Mouse (Mus musculus) embryonic facial prominence, embryonic 14.5 days (tissue): ENCODE results near the gene Hirip3. TPM values are rescaled to one million over a fixed set of nuclear protein-coding genes. Genes with fewer than 3 reads are reported as not detected.
A peak's percentile ranks its signal among the peaks of the same experiment; 100 is the strongest.

Experiments
- ATAC-seq: fragments of 200-750 bp; cut with Nextera tagmentation; 2 replicates; pipeline ENCODE4 v1.8.0; 2017; ENCODE audit warnings: low read depth, moderate number of reproducible peaks, moderate TSS enrichment
- DNase-seq: peaks from one replicate; pipeline ENCODE4 v3.0.0-alpha.2; 2015; ENCODE audit warnings: low spot score
- H3K27ac ChIP-seq: fragments of 300-500 bp; sonication (generic); replicated peaks from 2 replicates; pipeline ENCODE4 v1.5.1; 2014; ENCODE audit warnings: low read depth, mild to moderate bottlenecking, low read length, moderate library complexity
- H3K27me3 ChIP-seq: fragments of 300-500 bp; sonication (generic); replicated peaks from 2 replicates; pipeline ENCODE4 v1.6.1; 2014; ENCODE audit warnings: low read length; ENCODE audit not compliant: control insufficient read depth, insufficient read depth
- H3K36me3 ChIP-seq: fragments of 300-500 bp; sonication (generic); 2 replicates; pipeline ENCODE4 v1.6.1; 2014; ENCODE audit warnings: low read length, mixed read lengths; ENCODE audit not compliant: control insufficient read depth, insufficient read depth
- H3K4me1 ChIP-seq: fragments of 300-500 bp; sonication (generic); 2 replicates; pipeline ENCODE4 v1.6.1; 2014; ENCODE audit warnings: antibody characterized with exemption, low read length; ENCODE audit not compliant: control insufficient read depth, insufficient read depth
- H3K4me2 ChIP-seq: fragments of 300-500 bp; sonication (generic); 2 replicates; pipeline ENCODE4 v1.6.1; 2014; ENCODE audit warnings: low read depth, mild to moderate bottlenecking, low read length, moderate library complexity, mixed read lengths
- H3K4me3 ChIP-seq: fragments of 300-500 bp; sonication (generic); 2 replicates; pipeline ENCODE4 v1.5.1; 2014; ENCODE audit warnings: low read depth, mild to moderate bottlenecking, low read length
- H3K9ac ChIP-seq: fragments of 300-500 bp; sonication (generic); 2 replicates; pipeline ENCODE4 v1.6.1; 2014; ENCODE audit warnings: low read depth, mild to moderate bottlenecking, low read length, moderate library complexity, mixed read lengths
- H3K9me3 ChIP-seq: fragments of 300-500 bp; sonication (generic); 2 replicates; pipeline ENCODE4 v1.6.1; 2016; ENCODE audit warnings: low read length; ENCODE audit not compliant: control insufficient read depth
- WGBS: fragments of 180-500 bp; shearing (Covaris S2); extraction: QIAGEN DNeasy Blood & Tissue Kit; methylation state at CpG from one replicate; pipeline ENCODE4 v1.1.7; 2014; 5-methylcytosine and 5-hydroxymethylcytosine counted together
- polyA plus RNA-seq: library from polyadenylated mRNA; unstranded; fragments of >200 nt; fragmentation: Nextera tagmentation; extraction: Ambion mirVana; gene quantifications from 2 replicates; pipeline ENCODE4 v1.2.1, GENCODE M21; 2014

Gene Hirip3
- polyA plus RNA-seq, 1 experiment from 2014 or later = 13.2 TPM

- H3K9ac ChIP-seq = peak within 1 kb of the TSS; percentile 78
- H3K27me3 ChIP-seq = no peaks in the 10 kb centered on the region
- H3K4me1 ChIP-seq = peaks cover 11% of the 10 kb centered on the region
- DNase-seq (peak; percentile 98), ATAC-seq (peak; percentile 79)
- H3K9me3 ChIP-seq = no peaks in the 10 kb centered on the region
- peak within 1 kb of the TSS; percentile 93 for H3K4me2 ChIP-seq
- H3K27ac ChIP-seq = peak within 1 kb of the TSS; percentile 88
- peak within 1 kb of the TSS; percentile 76 for H3K4me3 ChIP-seq
- under 1% methylated on average over 41 of the region's 41 CpGs for WGBS
- H3K36me3 ChIP-seq = peaks cover 66% of the 10 kb centered on the region
Measured at GRCm38 (mm10) chr7:126862147-126862784, 494 bp downstream of the Hirip3 start, which contains the start of gene Ino80e. Gene Ino80e (minus strand): TSS chr7:126862377.

GRCm38 (mm10) chr7:126863791-126864190, 2.0 kb downstream of the Hirip3 start:
- H3K9me3 ChIP-seq = no peaks in the 10 kb centered on the region
- peak overlapping the region; percentile 76 for H3K4me3 ChIP-seq
- no peak for ATAC-seq
- peaks cover 66% of the 10 kb centered on the region for H3K36me3 ChIP-seq
- H3K27me3 ChIP-seq = no peaks in the 10 kb centered on the region
- peak overlapping the region; percentile 78 for H3K9ac ChIP-seq
- WGBS = 76% methylated on average over 6 of the region's 6 CpGs
- peak overlapping the region; percentile 93 for H3K4me2 ChIP-seq
- H3K27ac ChIP-seq = 0 out of 2 replicates have a peak overlapping the region, but pooled peaks have one; percentile 88
- no peak for DNase-seq
- peaks cover 11% of the 10 kb centered on the region for H3K4me1 ChIP-seq

GRCm38 (mm10) chr7:126867534-126867933, 5.8 kb downstream of the Hirip3 start:
- 81% methylated on average over 2 of the region's 2 CpGs for WGBS
- Histone ChIP-seq H3K4me2 (no peak overlapping the region), H3K27ac (no peak overlapping the region), H3K4me1 (peaks cover 11% of the 10 kb centered on the region), H3K9ac (no peak overlapping the region), H3K36me3 (peaks cover 88% of the 10 kb centered on the region), H3K4me3 (no peak overlapping the region), H3K27me3 (no peaks in the 10 kb centered on the region), H3K9me3 (no peaks in the 10 kb centered on the region)
- ATAC-seq (no peak), DNase-seq (no peak)

GRCm38 (mm10) chr7:126868003-126868402, 6.2 kb downstream of the Hirip3 start:
- ATAC-seq = no peak
- Histone ChIP-seq H3K27me3 (no peaks in the 10 kb centered on the region), H3K9ac (no peak overlapping the region), H3K36me3 (peaks cover 92% of the 10 kb centered on the region), H3K4me3 (no peak overlapping the region), H3K9me3 (no peaks in the 10 kb centered on the region), H3K4me1 (peaks cover 8% of the 10 kb centered on the region; the same call in 1 of the 2 replicates), H3K4me2 (no peak overlapping the region), H3K27ac (no peak overlapping the region)
- 85% methylated on average over 12 of the region's 12 CpGs for WGBS
- DNase-seq = no peak

GRCm38 (mm10) chr7:126869780-126870519, 8.2 kb downstream of the Hirip3 start:
- ATAC-seq (no peak), DNase-seq (no peak)
- no peaks in the 10 kb centered on the region for H3K27me3 ChIP-seq
- H3K9me3 ChIP-seq = no peaks in the 10 kb centered on the region
- no peak overlapping the region for H3K4me3 ChIP-seq
- 91% methylated on average over 23 of the region's 23 CpGs for WGBS
- no peaks in the 10 kb centered on the region for H3K4me1 ChIP-seq
- H3K4me2 ChIP-seq = no peak overlapping the region
- H3K27ac ChIP-seq = no peak overlapping the region
- no peak overlapping the region for H3K9ac ChIP-seq
- H3K36me3 ChIP-seq = peaks cover 99% of the 10 kb centered on the region

GRCm38 (mm10) chr7:126870520-126870891, 8.7 kb downstream of the Hirip3 start:
- DNase-seq (no peak), ATAC-seq (no peak)
- no peaks in the 10 kb centered on the region for H3K27me3 ChIP-seq
- peaks cover 99% of the 10 kb centered on the region for H3K36me3 ChIP-seq
- no peak overlapping the region for H3K27ac ChIP-seq
- 94% methylated on average over 2 of the region's 2 CpGs for WGBS
- H3K4me1 ChIP-seq = no peaks in the 10 kb centered on the region
- H3K4me3 ChIP-seq = no peak overlapping the region
- no peak overlapping the region for H3K9ac ChIP-seq
- no peak overlapping the region for H3K4me2 ChIP-seq
- H3K9me3 ChIP-seq = no peaks in the 10 kb centered on the region

GRCm38 (mm10) chr7:126877239-126877638, 15.5 kb downstream of the Hirip3 start:
- no peak overlapping the region for H3K9ac ChIP-seq
- 97% methylated on average over 1 of the region's 1 CpGs for WGBS
- H3K27me3 ChIP-seq = no peaks in the 10 kb centered on the region
- H3K4me1 ChIP-seq = peaks cover 14% of the 10 kb centered on the region
- ATAC-seq (no peak), DNase-seq (no peak)
- H3K9me3 ChIP-seq = no peaks in the 10 kb centered on the region
- H3K4me3 ChIP-seq = no peak overlapping the region
- no peak overlapping the region for H3K4me2 ChIP-seq
- H3K27ac ChIP-seq = no peak overlapping the region
- H3K36me3 ChIP-seq = peaks cover 84% of the 10 kb centered on the region

GRCm38 (mm10) chr7:126881040-126881439, 19.3 kb downstream of the Hirip3 start:
- Histone ChIP-seq H3K9me3 (no peaks in the 10 kb centered on the region), H3K36me3 (peaks cover 46% of the 10 kb centered on the region), H3K9ac (peak overlapping the region; percentile 35), H3K27me3 (no peaks in the 10 kb centered on the region), H3K27ac (no peak overlapping the region), H3K4me3 (no peak overlapping the region), H3K4me2 (peak overlapping the region; percentile 94; the same call in 1 of the 2 replicates), H3K4me1 (peaks cover 24% of the 10 kb centered on the region)
- WGBS = 76% methylated on average over 6 of the region's 6 CpGs
- ATAC-seq (no peak), DNase-seq (no peak)
